Mouse (Mus musculus) ES-Bruce4 (cell line): ENCODE measurements at regions not wholly inside any gene's neighbourhood (a gene's known extent, or its start where the extent isn't known, plus 50 kb on each side); places are given as distances from the start of the nearest gene placed in this dataset.
"Not testable (repeated sequence)": the region's sequence is repeated elsewhere in the genome, so short reads cannot be mapped to it uniquely, and the experiment has no call there.

Source experiments
- H3K27ac ChIP-seq: 2 replicates; pipeline ENCODE4 v1.5.1; 2012; ENCODE audit warnings: low read length, inconsistent platforms; ENCODE audit not compliant: insufficient read depth
- H3K27me3 ChIP-seq: 2 replicates; pipeline ENCODE4 v1.6.1; 2012; ENCODE audit warnings: mild to moderate bottlenecking, low read length, inconsistent platforms; ENCODE audit not compliant: control insufficient read depth, poor library complexity, insufficient read depth, severe bottlenecking
- H3K36me3 ChIP-seq: 2 replicates; pipeline ENCODE4 v1.6.1; 2012; ENCODE audit warnings: inconsistent platforms, mild to moderate bottlenecking, low read length, moderate library complexity; ENCODE audit not compliant: control insufficient read depth, poor library complexity, insufficient read depth, severe bottlenecking
- H3K4me1 ChIP-seq: one replicate; pipeline ENCODE4 v1.8.1; 2011; ENCODE audit warnings: low read length; ENCODE audit not compliant: control insufficient read depth, insufficient read depth
- H3K4me3 ChIP-seq: 2 replicates; pipeline ENCODE4 v1.5.1; 2011; ENCODE audit warnings: low read depth, mild to moderate bottlenecking, low read length
- H3K9ac ChIP-seq: 2 replicates; pipeline ENCODE4 v1.6.1; 2012; ENCODE audit warnings: low read depth, mild to moderate bottlenecking, inconsistent platforms; ENCODE audit not compliant: poor library complexity, severe bottlenecking
- H3K9me3 ChIP-seq: replicated peaks from 2 replicates; pipeline ENCODE4 v1.6.1; 2012; ENCODE audit warnings: mild to moderate bottlenecking, low read length, inconsistent platforms; ENCODE audit not compliant: control insufficient read depth, poor library complexity, insufficient read depth, severe bottlenecking
- CTCF ChIP-seq: IDR thresholded peaks from one replicate; pipeline ENCODE4 v1.8.1; 2011; ENCODE audit warnings: low read depth, low read length
- EP300 ChIP-seq: IDR thresholded peaks from 2 replicates; pipeline ENCODE4 v1.6.1; 2011; ENCODE audit warnings: low read depth, low read length; ENCODE audit not compliant: insufficient read depth
- POLR2A ChIP-seq: IDR thresholded peaks from one replicate; pipeline ENCODE4 v1.8.1; 2011; ENCODE audit warnings: low read length; ENCODE audit not compliant: insufficient read depth

GRCm38 (mm10) chr5:118482598-118482997 is 77.9 kb upstream of the Med13l start:
- H3K27me3 ChIP-seq, result no peaks in the 10 kb centered on the region
- H3K9me3 ChIP-seq, result no peaks in the 10 kb centered on the region
- H3K4me3 ChIP-seq, result peak overlapping the region; percentile 15; the same call in 1 of the 2 replicates
- peaks cover 13% of the 10 kb centered on the region for H3K4me1 ChIP-seq
- H3K9ac ChIP-seq, result 0 out of 2 replicates have a peak overlapping the region, but pooled peaks have one; percentile 38
- TF ChIP-seq EP300 (no peak), CTCF (no peak), POLR2A (no peak)
- peak overlapping the region; percentile 92 for H3K27ac ChIP-seq
- no peaks in the 10 kb centered on the region for H3K36me3 ChIP-seq

GRCm38 (mm10) chr5:118483001-118483400 is 77.5 kb upstream of the Med13l start:
- Histone ChIP-seq H3K27ac (peak overlapping the region; percentile 92), H3K4me1 (peaks cover 12% of the 10 kb centered on the region), H3K9me3 (no peaks in the 10 kb centered on the region), H3K9ac (peak overlapping the region; percentile 38; the same call in 1 of the 2 replicates), H3K4me3 (peak overlapping the region; percentile 15), H3K27me3 (no peaks in the 10 kb centered on the region), H3K36me3 (no peaks in the 10 kb centered on the region)
- TF ChIP-seq POLR2A (no peak), EP300 (peak; percentile 84)

GRCm38 (mm10) chr5:118483532-118483931 is 76.9 kb upstream of the Med13l start:
- Histone ChIP-seq H3K9ac (peak overlapping the region; percentile 38; the same call in 1 of the 2 replicates), H3K27me3 (no peaks in the 10 kb centered on the region), H3K27ac (peak overlapping the region; percentile 92), H3K4me1 (peaks cover 12% of the 10 kb centered on the region), H3K9me3 (no peaks in the 10 kb centered on the region), H3K4me3 (peak overlapping the region; percentile 17; the same call in 1 of the 2 replicates), H3K36me3 (no peaks in the 10 kb centered on the region)
- TF ChIP-seq POLR2A (no peak), EP300 (peak; percentile 84), CTCF (no peak)

GRCm38 (mm10) chr5:118485191-118485590 is 75.3 kb upstream of the Med13l start:
- Histone ChIP-seq H3K4me3 (no peak overlapping the region), H3K27me3 (no peaks in the 10 kb centered on the region), H3K4me1 (peaks cover 11% of the 10 kb centered on the region), H3K9ac (no peak overlapping the region), H3K27ac (no peak overlapping the region), H3K36me3 (no peaks in the 10 kb centered on the region), H3K9me3 (no peaks in the 10 kb centered on the region)
- no peak for TF ChIP-seq POLR2A
- TF ChIP-seq CTCF, result no peak
- no peak for TF ChIP-seq EP300

GRCm38 (mm10) chr5:118492522-118492921 is 68.0 kb upstream of the Med13l start:
- H3K36me3 ChIP-seq, H3K4me1 ChIP-seq, H3K27me3 ChIP-seq: not testable (repeated sequence)

GRCm38 (mm10) chr5:118494649-118495477 is 65.6 kb upstream of the Med13l start:
- Histone ChIP-seq H3K36me3 (no peaks in the 10 kb centered on the region), H3K4me3 (no peak overlapping the region), H3K9ac (no peak overlapping the region), H3K27me3 (no peaks in the 10 kb centered on the region), H3K4me1 (peaks cover 6% of the 10 kb centered on the region), H3K27ac (no peak overlapping the region), H3K9me3 (no peaks in the 10 kb centered on the region)
- TF ChIP-seq EP300, result no peak
- TF ChIP-seq POLR2A, result no peak
- no peak for TF ChIP-seq CTCF

More at GRCm38 (mm10) chr5:118492522-118492921, 68.0 kb upstream of the Med13l start:
- H3K9ac ChIP-seq, H3K9me3 ChIP-seq, H3K27ac ChIP-seq, H3K4me3 ChIP-seq: not testable (repeated sequence)
